Mouse (Mus musculus) embryonic facial prominence, embryonic 11.5 days (tissue): ENCODE measurements at regions not wholly inside any gene's neighbourhood (a gene's known extent, or its start where the extent isn't known, plus 50 kb on each side); places are given as distances from the start of the nearest gene placed in this dataset.

Experiments used
- ATAC-seq: fragments of 200-750 bp; cut with Nextera tagmentation; replicated peaks from 2 replicates; pipeline ENCODE4 v1.8.0; 2017; ENCODE audit warnings: low read depth; ENCODE audit not compliant: insufficient number of reproducible peaks, low FRiP score, low TSS enrichment
- DNase-seq: peaks from one replicate; pipeline ENCODE4 v3.0.0-alpha.2; 2015; ENCODE audit warnings: low spot score
- H3K27ac ChIP-seq: fragments of 300-500 bp; sonication (generic); replicated peaks from 2 replicates; pipeline ENCODE4 v1.5.1; 2014; ENCODE audit warnings: mild to moderate bottlenecking, low read depth, low read length, control low read depth
- H3K27me3 ChIP-seq: fragments of 300-500 bp; sonication (generic); 2 replicates; pipeline ENCODE4 v1.6.1; 2014; ENCODE audit warnings: mild to moderate bottlenecking, low read length, moderate library complexity, mixed read lengths; ENCODE audit not compliant: control insufficient read depth, insufficient read depth
- H3K36me3 ChIP-seq: fragments of 300-500 bp; sonication (generic); replicated peaks from 2 replicates; pipeline ENCODE4 v1.6.1; 2014; ENCODE audit warnings: low read depth, mild to moderate bottlenecking, low read length, moderate library complexity, mixed read lengths; ENCODE audit not compliant: control insufficient read depth, insufficient read depth
- H3K4me1 ChIP-seq: fragments of 300-500 bp; sonication (generic); 2 replicates; pipeline ENCODE4 v1.6.1; 2014; ENCODE audit warnings: low read length, mixed read lengths; ENCODE audit not compliant: control insufficient read depth, insufficient read depth
- H3K4me2 ChIP-seq: fragments of 300-500 bp; sonication (generic); 2 replicates; pipeline ENCODE4 v1.6.1; 2014; ENCODE audit warnings: low read depth, mild to moderate bottlenecking, control low read depth, low read length, moderate library complexity
- H3K4me3 ChIP-seq: fragments of 300-500 bp; sonication (generic); 2 replicates; pipeline ENCODE4 v1.5.1; 2014; ENCODE audit warnings: low read depth, low read length, control low read depth
- H3K9ac ChIP-seq: fragments of 300-500 bp; sonication (generic); replicated peaks from 2 replicates; pipeline ENCODE4 v1.6.1; 2014; ENCODE audit warnings: mild to moderate bottlenecking, control low read depth, low read length
- H3K9me3 ChIP-seq: fragments of 300-500 bp; sonication (generic); replicated peaks from 2 replicates; pipeline ENCODE4 v1.6.1; 2016; ENCODE audit warnings: mild to moderate bottlenecking, low read length, inconsistent platforms, mixed read lengths; ENCODE audit not compliant: control insufficient read depth
- WGBS: fragments of 180-500 bp; shearing (Covaris S2); extraction: QIAGEN DNeasy Blood & Tissue Kit; methylation state at CpG from one replicate; pipeline ENCODE4 v1.1.7; 2014; 5-methylcytosine and 5-hydroxymethylcytosine counted together

- WGBS, result 15% methylated on average over 1 of the region's 1 CpGs
- no peaks in the 10 kb centered on the region for H3K4me1 ChIP-seq
Observed at GRCm38 (mm10) chr1:176644248-176644647, 169.6 kb downstream of the Cep170 start.

GRCm38 (mm10) chr1:176623171-176623570 is 190.7 kb downstream of the Cep170 start:
- H3K9ac ChIP-seq, result no peak overlapping the region
- WGBS, result 83% methylated on average over 4 of the region's 4 CpGs
- DNase-seq (no peak), ATAC-seq (no peak)
- no peak overlapping the region for H3K4me2 ChIP-seq
- H3K4me1 ChIP-seq, result no peaks in the 10 kb centered on the region
- no peak overlapping the region for H3K27ac ChIP-seq
- H3K27me3 ChIP-seq, result no peaks in the 10 kb centered on the region
- no peaks in the 10 kb centered on the region for H3K36me3 ChIP-seq
- H3K9me3 ChIP-seq, result no peaks in the 10 kb centered on the region
- no peak overlapping the region for H3K4me3 ChIP-seq

More at GRCm38 (mm10) chr1:176644248-176644647, 169.6 kb downstream of the Cep170 start:
- H3K27ac ChIP-seq, result no peak overlapping the region
- H3K9me3 ChIP-seq, result no peaks in the 10 kb centered on the region
- no peak overlapping the region for H3K4me2 ChIP-seq
- no peak overlapping the region for H3K9ac ChIP-seq
- no peaks in the 10 kb centered on the region for H3K27me3 ChIP-seq
- no peaks in the 10 kb centered on the region for H3K36me3 ChIP-seq
- no peak overlapping the region for H3K4me3 ChIP-seq
- ATAC-seq (no peak), DNase-seq (no peak)

- WGBS, result 91% methylated on average over 5 of the region's 5 CpGs
- Histone ChIP-seq H3K9ac (no peak overlapping the region), H3K36me3 (no peaks in the 10 kb centered on the region), H3K4me1 (no peaks in the 10 kb centered on the region), H3K27ac (no peak overlapping the region), H3K9me3 (no peaks in the 10 kb centered on the region), H3K4me2 (no peak overlapping the region), H3K27me3 (no peaks in the 10 kb centered on the region), H3K4me3 (no peak overlapping the region)
- DNase-seq (no peak), ATAC-seq (no peak)
Observed at GRCm38 (mm10) chr1:176622213-176622612, 191.7 kb downstream of the Cep170 start.

- H3K4me2 ChIP-seq, result no peak overlapping the region
- no peaks in the 10 kb centered on the region for H3K36me3 ChIP-seq
- DNase-seq (no peak), ATAC-seq (no peak)
- H3K27ac ChIP-seq, result no peak overlapping the region
- no peaks in the 10 kb centered on the region for H3K9me3 ChIP-seq
- H3K4me1 ChIP-seq, result no peaks in the 10 kb centered on the region
- H3K4me3 ChIP-seq, result no peak overlapping the region
- 92% methylated on average over 2 of the region's 2 CpGs for WGBS
- no peak overlapping the region for H3K9ac ChIP-seq
- H3K27me3 ChIP-seq, result no peaks in the 10 kb centered on the region
Observed at GRCm38 (mm10) chr1:176621285-176621684, 192.6 kb downstream of the Cep170 start.

- H3K4me2 ChIP-seq, result no peak overlapping the region
- no peaks in the 10 kb centered on the region for H3K4me1 ChIP-seq
- ATAC-seq (no peak), DNase-seq (no peak)
- no peak overlapping the region for H3K9ac ChIP-seq
- H3K9me3 ChIP-seq, result no peaks in the 10 kb centered on the region
- H3K27ac ChIP-seq, result no peak overlapping the region
- no peaks in the 10 kb centered on the region for H3K36me3 ChIP-seq
- no peaks in the 10 kb centered on the region for H3K27me3 ChIP-seq
- 85% methylated on average over 4 of the region's 4 CpGs for WGBS
- H3K4me3 ChIP-seq, result no peak overlapping the region
Observed at GRCm38 (mm10) chr1:176618896-176619295, 195.0 kb downstream of the Cep170 start.

DNA sequence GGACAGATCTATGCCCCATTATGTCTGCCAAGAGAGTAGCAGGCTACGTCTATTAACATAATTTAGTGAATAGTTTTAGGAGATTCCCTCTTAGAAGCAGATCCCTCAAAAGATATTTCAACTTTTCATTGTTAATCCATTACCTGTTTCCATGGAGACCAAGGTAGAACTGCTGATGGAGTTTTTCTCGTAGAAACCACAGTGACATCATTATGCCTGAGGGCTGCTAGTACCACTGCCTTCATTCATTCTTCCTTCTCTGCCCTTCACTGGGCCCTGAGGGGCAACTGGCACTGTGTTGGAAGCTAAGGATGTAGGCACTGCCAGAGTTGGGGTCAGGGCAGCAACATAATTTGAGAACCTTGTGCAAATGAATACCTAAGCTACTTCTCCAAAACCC is 198.2 kb downstream of the Cep170 start:
- no peak for DNase-seq
- 68% methylated on average over 2 of the region's 2 CpGs for WGBS
- no peak overlapping the region for H3K27ac ChIP-seq
- H3K4me1 ChIP-seq, result no peaks in the 10 kb centered on the region
- no peak overlapping the region for H3K4me3 ChIP-seq
- H3K27me3 ChIP-seq, result no peaks in the 10 kb centered on the region
- no peak overlapping the region for H3K4me2 ChIP-seq
- no peaks in the 10 kb centered on the region for H3K9me3 ChIP-seq
- no peak overlapping the region for H3K9ac ChIP-seq
- no peaks in the 10 kb centered on the region for H3K36me3 ChIP-seq
- no peak for ATAC-seq

DNA sequence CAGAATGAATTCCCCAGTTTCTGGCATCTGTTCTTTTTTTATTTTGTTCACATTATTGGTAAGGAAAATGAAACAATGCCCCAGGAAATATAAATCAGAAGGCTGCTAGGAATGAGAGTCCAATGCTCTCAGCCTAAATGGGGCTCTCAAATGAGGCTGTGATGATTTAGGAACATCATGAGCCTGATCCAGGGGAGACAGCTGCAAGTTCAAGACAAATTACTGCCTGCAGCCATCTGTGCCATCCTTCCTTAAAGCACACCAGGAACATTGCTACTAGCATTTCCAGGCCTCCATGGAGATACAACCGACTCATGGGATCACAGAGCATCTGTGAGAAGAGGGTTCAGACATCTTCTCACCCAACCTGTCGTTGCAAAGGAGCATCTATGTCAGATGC is 219.6 kb downstream of the Cep170 start:
- H3K27ac ChIP-seq, result no peak overlapping the region
- no peak overlapping the region for H3K4me3 ChIP-seq
- no peaks in the 10 kb centered on the region for H3K9me3 ChIP-seq
- ATAC-seq (no peak), DNase-seq (no peak)
- H3K36me3 ChIP-seq, result no peaks in the 10 kb centered on the region
- WGBS, result 78% methylated on average over 2 of the region's 2 CpGs
- H3K4me1 ChIP-seq, result no peaks in the 10 kb centered on the region
- no peaks in the 10 kb centered on the region for H3K27me3 ChIP-seq
- no peak overlapping the region for H3K9ac ChIP-seq
- no peak overlapping the region for H3K4me2 ChIP-seq

GRCm38 (mm10) chr1:176588144-176588543 is 225.7 kb downstream of the Cep170 start:
- Histone ChIP-seq H3K4me3 (no peak overlapping the region), H3K4me1 (no peaks in the 10 kb centered on the region), H3K9me3 (no peaks in the 10 kb centered on the region), H3K27ac (no peak overlapping the region), H3K27me3 (no peaks in the 10 kb centered on the region), H3K9ac (no peak overlapping the region), H3K36me3 (no peaks in the 10 kb centered on the region), H3K4me2 (no peak overlapping the region)
- ATAC-seq, result no peak
- no peak for DNase-seq
- 55% methylated on average over 2 of the region's 2 CpGs for WGBS
